Mouse (Mus musculus) adrenal gland, adult 2 months (tissue): ENCODE results near the gene Ddah1. TPM values are rescaled to one million over a fixed set of nuclear protein-coding genes. Genes with fewer than 3 reads are reported as not detected.

Experiments
- polyA plus RNA-seq: library from polyadenylated mRNA; depleted of rRNA; stranded (reverse); fragments of >200 nt; gene quantifications from 2 replicates; pipeline ENCODE4 v1.2.3, GENCODE M21; 2012; rRNA removed
- total RNA-seq, 2 experiments: library from RNA; stranded (reverse); gene quantifications; 2 replicates each; pipeline ENCODE4 v1.2.3; 2021

Ddah1 gene
- total and polyA plus RNA-seq, 3 experiments: 1.5 to 3.6 (median 1.8) TPM

Other genes starting within 250 kb of the Ddah1 start
- 10 to 100 TPM; 15.0 to 16.0 TPM for gene Znhit6, start 182.5 kb upstream of the Ddah1 start, total RNA-seq
- gene Znhit6, start 182.5 kb upstream of the Ddah1 start, polyA plus RNA-seq: 0.39 and 0.58 TPM in 2 replicates
- 10 to 100 TPM; 13.5 to 24.3 TPM for gene Ccn1, start 108.7 kb upstream of the Ddah1 start, total RNA-seq
- gene Ccn1, start 108.7 kb upstream of the Ddah1 start, polyA plus RNA-seq: 12.4 and 14.7 TPM in 2 replicates
- gene Bcl10, start 164.1 kb downstream of the Ddah1 start, total RNA-seq: 10 to 100 TPM; 20.7 to 23.9 TPM
- gene Bcl10, start 164.1 kb downstream of the Ddah1 start, polyA plus RNA-seq: 3.6 and 4.1 TPM in 2 replicates
- 10 to 100 TPM; 22.0 to 23.1 TPM for gene 2410004B18Rik, start 179.3 kb downstream of the Ddah1 start, total RNA-seq
- gene 2410004B18Rik, start 179.3 kb downstream of the Ddah1 start, polyA plus RNA-seq: 8.7 and 9.2 TPM in 2 replicates
- 1 to 10 TPM; 4.2 to 6.8 TPM for gene Syde2, start 229.2 kb downstream of the Ddah1 start, total RNA-seq
- gene Syde2, start 229.2 kb downstream of the Ddah1 start, polyA plus RNA-seq: 4.2 and 5.0 TPM in 2 replicates